Comparison of ENCODE assay signal across 31 mouse cellular contexts in the genomic region with DNA sequence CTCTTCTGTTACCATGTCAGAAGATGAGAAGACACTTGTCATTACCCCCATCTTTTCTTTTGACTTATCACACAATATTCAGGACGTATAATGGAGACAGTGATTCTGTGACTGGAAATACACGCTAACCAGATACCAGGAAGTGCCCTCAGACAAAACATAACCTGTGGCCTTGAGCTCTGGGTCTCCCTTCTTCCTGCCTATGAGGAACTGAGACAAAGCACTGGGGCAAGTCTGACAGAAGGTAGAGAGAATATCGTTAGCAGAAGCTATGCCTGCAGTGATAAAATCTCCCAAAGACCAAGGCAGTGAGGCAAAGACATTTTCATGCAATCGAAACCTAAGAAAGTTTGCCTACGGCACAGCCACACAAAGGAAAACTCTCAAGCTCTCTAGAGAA. TPM values are rescaled to one million over a fixed set of nuclear protein-coding genes. Genes with fewer than 3 reads are reported as not detected.
A peak's percentile ranks its signal among the peaks of the same experiment; 100 is the strongest.
DNase-seq lines count a peak whose midpoint lies in the region; ATAC-seq and TF ChIP-seq lines count a peak whose summit lies in the region.
"Had no signal": no experiment of that assay in that cellular context is flagged by ENCODE, and none has a peak within 500 bp of the region (broad histone marks: within the 10 kb centered on the region; RNA-seq: fewer than 3 reads in every experiment).

No protein-coding gene starts in this region.

- no peak overlapping the region for H3K4me3 ChIP-seq in intestine, postnatal 0 days (ENCODE audit: low read depth, low read length)
- no peak overlapping the region for H3K4me3 ChIP-seq in intestine, embryonic 16.5 days (ENCODE audit: low read length)
- no peak overlapping the region for H3K4me3 ChIP-seq in stomach, embryonic 14.5 days (ENCODE audit: low read depth, low read length)
- no peak overlapping the region for H3K4me3 ChIP-seq in cerebellum, adult 2 months (replicated peaks; ENCODE audit: insufficient read depth, low read depth, low read length)
- no peak overlapping the region for H3K4me3 ChIP-seq in heart, embryonic 10.5 days
- H3K4me3 ChIP-seq: embryonic facial prominence, embryonic 10.5 days; heart, adult 2 months; hindbrain, embryonic 10.5 days; left cerebral cortex, adult 2 months; midbrain, embryonic 15.5 days; myocyte; neural tube, embryonic 15.5 days had no signal

- WGBS in intestine, postnatal 0 days = 66% methylated on average over 5 of the region's 5 CpGs
- WGBS in intestine, embryonic 16.5 days = 70% methylated on average over 5 of the region's 5 CpGs
- WGBS in stomach, embryonic 14.5 days = 77% methylated on average over 5 of the region's 5 CpGs
- WGBS in cerebellum, adult 2 months = 91% methylated on average over 5 of the region's 5 CpGs
- WGBS in heart, embryonic 10.5 days = 81% methylated on average over 5 of the region's 5 CpGs

- H3K9ac ChIP-seq in intestine, postnatal 0 days (ENCODE audit: low read depth, low read length) = no peak overlapping the region
- H3K9ac ChIP-seq in intestine, embryonic 16.5 days (ENCODE audit: low read depth, low read length) = no peak overlapping the region
- no peak overlapping the region for H3K9ac ChIP-seq in stomach, embryonic 14.5 days (replicated peaks; ENCODE audit: low read depth, low read length)
- H3K9ac ChIP-seq: midbrain, embryonic 15.5 days; neural tube, embryonic 15.5 days had no signal

- DNase-seq in A20 (ENCODE audit: low read depth, low spot score) = peak; percentile 68
- DNase-seq in cerebellum, adult 2 months = no peak
- DNase-seq in cerebellum, postnatal 4 days (ENCODE audit: low spot score in 2 of 2) = no peak
- no peak for DNase-seq in heart, embryonic 10.5 days (ENCODE audit: low spot score)
- DNase-seq: adrenal gland, postnatal 14 days; cerebellum, postnatal 14 days; gastrocnemius, postnatal 14 days; heart, adult 2 months; kidney, adult 8-10 months; kidney, postnatal 14 days; lung, adult 2 months; right cerebral cortex, postnatal 14 days; thymus, postnatal 4 days had no signal

- no peaks in the 10 kb centered on the region for H3K4me1 ChIP-seq in intestine, postnatal 0 days (replicated peaks; ENCODE audit: control insufficient read depth, insufficient read depth, low read length)
- H3K4me1 ChIP-seq in intestine, embryonic 16.5 days (ENCODE audit: control insufficient read depth, insufficient read depth, low read length) = 0 out of 2 replicates have a peak, but pooled peaks cover 2% of the 10 kb centered on the region
- no peaks in the 10 kb centered on the region for H3K4me1 ChIP-seq in stomach, embryonic 14.5 days (ENCODE audit: control insufficient read depth, insufficient read depth, low read length)
- H3K4me1 ChIP-seq in cerebellum, adult 2 months (ENCODE audit: control insufficient read depth, insufficient read depth, low read length) = no peaks in the 10 kb centered on the region
- H3K4me1 ChIP-seq in heart, embryonic 10.5 days = no peaks in the 10 kb centered on the region
- H3K4me1 ChIP-seq: embryonic facial prominence, embryonic 10.5 days; hindbrain, embryonic 10.5 days; midbrain, embryonic 15.5 days; neural tube, embryonic 15.5 days had no signal

- no peak for TF ChIP-seq CTCF in intestine, postnatal 0 days (IDR thresholded peaks at IDR 0.05; ENCODE audit: low read depth)
- no peak for TF ChIP-seq CTCF in cerebellum, adult 2 months (IDR thresholded peaks at IDR 0.05; ENCODE audit: borderline replicate concordance, insufficient read depth, low read depth, low read length)

- H3K36me3 ChIP-seq in intestine, postnatal 0 days (ENCODE audit: control insufficient read depth, insufficient read depth) = peaks cover 52% of the 10 kb centered on the region
- no peaks in the 10 kb centered on the region for H3K36me3 ChIP-seq in intestine, embryonic 16.5 days (ENCODE audit: control insufficient read depth, insufficient read depth, low read length)
- H3K36me3 ChIP-seq in stomach, embryonic 14.5 days (ENCODE audit: control insufficient read depth, insufficient read depth, low read length) = peaks cover 3% of the 10 kb centered on the region; the same call in 1 of the 2 replicates
- peaks cover 37% of the 10 kb centered on the region for H3K36me3 ChIP-seq in heart, embryonic 10.5 days

- H3K27me3 ChIP-seq in intestine, postnatal 0 days (replicated peaks; ENCODE audit: control insufficient read depth, insufficient read depth, low read length) = no peaks in the 10 kb centered on the region
- no peaks in the 10 kb centered on the region for H3K27me3 ChIP-seq in intestine, embryonic 16.5 days (replicated peaks; ENCODE audit: control insufficient read depth, insufficient read depth, low read length)
- no peaks in the 10 kb centered on the region for H3K27me3 ChIP-seq in stomach, embryonic 14.5 days (ENCODE audit: control insufficient read depth, insufficient read depth, low read length)
- no peaks in the 10 kb centered on the region for H3K27me3 ChIP-seq in cerebellum, adult 2 months (ENCODE audit: control insufficient read depth, insufficient read depth, low read length)
- H3K27me3 ChIP-seq in heart, embryonic 10.5 days (ENCODE audit: insufficient read depth, poor library complexity, severe bottlenecking) = no peaks in the 10 kb centered on the region
- H3K27me3 ChIP-seq: midbrain, embryonic 15.5 days; neural tube, embryonic 15.5 days; Patski had no signal

- no peak overlapping the region for H3K4me2 ChIP-seq in intestine, postnatal 0 days (replicated peaks; ENCODE audit: low read depth)
- no peak overlapping the region for H3K4me2 ChIP-seq in intestine, embryonic 16.5 days (ENCODE audit: low read depth, low read length)
- no peak overlapping the region for H3K4me2 ChIP-seq in stomach, embryonic 14.5 days (replicated peaks; ENCODE audit: low read depth, low read length)
- H3K4me2 ChIP-seq: liver, embryonic 11.5 days; midbrain, embryonic 15.5 days; neural tube, embryonic 15.5 days had no signal

- H3K9me3 ChIP-seq in intestine, postnatal 0 days (ENCODE audit: control insufficient read depth) = no peaks in the 10 kb centered on the region
- no peaks in the 10 kb centered on the region for H3K9me3 ChIP-seq in intestine, embryonic 16.5 days (ENCODE audit: control insufficient read depth, low read length)
- no peaks in the 10 kb centered on the region for H3K9me3 ChIP-seq in stomach, embryonic 14.5 days (ENCODE audit: control insufficient read depth, low read depth, low read length)
- H3K9me3 ChIP-seq in heart, embryonic 10.5 days = no peaks in the 10 kb centered on the region
- H3K9me3 ChIP-seq: embryonic facial prominence, embryonic 10.5 days; hindbrain, embryonic 10.5 days; midbrain, embryonic 15.5 days; neural tube, embryonic 15.5 days had no signal

- H3K27ac ChIP-seq in intestine, postnatal 0 days (ENCODE audit: low read depth, low read length) = peak overlapping the region; percentile 24
- H3K27ac ChIP-seq in intestine, embryonic 16.5 days (ENCODE audit: low read length) = no peak overlapping the region
- peak overlapping the region; percentile 33; the same call in 1 of the 2 replicates for H3K27ac ChIP-seq in stomach, embryonic 14.5 days (ENCODE audit: low read length)
- H3K27ac ChIP-seq in cerebellum, adult 2 months (ENCODE audit: insufficient read depth, low read length) = no peak overlapping the region
- H3K27ac ChIP-seq in heart, embryonic 10.5 days = no peak overlapping the region
- H3K27ac ChIP-seq: embryonic facial prominence, embryonic 10.5 days; heart, adult 2 months; hindbrain, embryonic 10.5 days; hindbrain, postnatal 0 days; left cerebral cortex, adult 2 months; midbrain, embryonic 15.5 days; neural tube, embryonic 15.5 days had no signal

- TF ChIP-seq POLR2A in cerebellum, adult 2 months (IDR thresholded peaks at IDR 0.05; ENCODE audit: borderline replicate concordance, insufficient read depth, low read length) = no peak

- ATAC-seq in intestine, postnatal 0 days = no peak
- no peak for ATAC-seq in intestine, embryonic 16.5 days
- ATAC-seq in activated CD4-positive, CD25-positive, alpha-beta regulatory T cell, adult 4 months = peak; percentile 14
- ATAC-seq in stomach, embryonic 14.5 days (ENCODE audit: insufficient number of reproducible peaks, insufficient read depth, low FRiP score, low read depth) = no peak
- ATAC-seq: hindbrain, postnatal 0 days; midbrain, embryonic 15.5 days; Patski had no signal

RNA-seq across cellular contexts. Expression of a gene that starts 8.7 kb away (rescaled TPM):
- polyA plus RNA-seq in intestine, postnatal 0 days (2015; fragmentation: Nextera tagmentation; extraction: Ambion mirVana) = 60.0 and 61.6 TPM in 2 replicates
- polyA plus RNA-seq in intestine, embryonic 16.5 days (2015; fragmentation: Nextera tagmentation; extraction: Ambion mirVana) = 85.7 and 94.6 TPM in 2 replicates
- polyA plus RNA-seq in activated CD4-positive, CD25-positive, alpha-beta regulatory T cell, adult 4 months (2017; shearing (Covaris generic)) = 10 to 100 TPM; 39.9 to 45.0 TPM
- polyA plus RNA-seq in stomach, embryonic 14.5 days (2014; fragmentation: Nextera tagmentation; extraction: Ambion mirVana) = 41.6 and 50.2 TPM in 2 replicates
- 52.9 and 53.4 TPM in 2 replicates for polyA plus RNA-seq in cerebellum, adult 2 months (2012; rRNA removed)
- 31.5 and 34.4 TPM in 2 replicates for polyA plus RNA-seq in heart, embryonic 10.5 days (2016; fragmentation: Nextera tagmentation; extraction: Ambion mirVana)

RNA-seq across cellular contexts. Expression of a gene that starts 15.1 kb away (rescaled TPM):
- polyA plus RNA-seq in intestine, postnatal 0 days (2015; fragmentation: Nextera tagmentation; extraction: Ambion mirVana) = not detected in 2 replicates
- not detected in 2 replicates for polyA plus RNA-seq in intestine, embryonic 16.5 days (2015; fragmentation: Nextera tagmentation; extraction: Ambion mirVana)
- polyA plus RNA-seq in activated CD4-positive, CD25-positive, alpha-beta regulatory T cell, adult 4 months (2017; shearing (Covaris generic)) = not detected
- not detected in 2 replicates for polyA plus RNA-seq in stomach, embryonic 14.5 days (2014; fragmentation: Nextera tagmentation; extraction: Ambion mirVana)
- not detected in 2 replicates for polyA plus RNA-seq in cerebellum, adult 2 months (2012; rRNA removed)
- not detected in 2 replicates for polyA plus RNA-seq in heart, embryonic 10.5 days (2016; fragmentation: Nextera tagmentation; extraction: Ambion mirVana)
- polyA plus RNA-seq: brain, embryonic 14.5 days; embryonic facial prominence, embryonic 10.5 days; forebrain, embryonic 11.5 days; frontal cortex, adult 2 months; heart, adult 2 months; heart, postnatal 0 days; hindbrain, embryonic 10.5 days; hindbrain, postnatal 0 days; limb, embryonic 11.5 days; liver, embryonic 11.5 days; lung, adult 2 months; midbrain, embryonic 15.5 days; myocyte; neural tube, embryonic 15.5 days; Patski had no signal

RNA-seq across cellular contexts. Expression of a gene that starts 28.4 kb away (rescaled TPM):
- polyA plus RNA-seq in intestine, postnatal 0 days (2015; fragmentation: Nextera tagmentation; extraction: Ambion mirVana) = 64.8 and 67.5 TPM in 2 replicates
- 99.3 and 103 TPM in 2 replicates for polyA plus RNA-seq in intestine, embryonic 16.5 days (2015; fragmentation: Nextera tagmentation; extraction: Ambion mirVana)
- 10 to 100 TPM; 55.4 to 66.2 TPM for polyA plus RNA-seq in activated CD4-positive, CD25-positive, alpha-beta regulatory T cell, adult 4 months (2017; shearing (Covaris generic))
- 137 and 140 TPM in 2 replicates for polyA plus RNA-seq in stomach, embryonic 14.5 days (2014; fragmentation: Nextera tagmentation; extraction: Ambion mirVana)
- polyA plus RNA-seq in cerebellum, adult 2 months (2012; rRNA removed) = 223 and 236 TPM in 2 replicates
- polyA plus RNA-seq in heart, embryonic 10.5 days (2016; fragmentation: Nextera tagmentation; extraction: Ambion mirVana) = 101 and 107 TPM in 2 replicates

RNA-seq across cellular contexts. Expression of a gene that starts 30.3 kb away (rescaled TPM):
- 8.0 and 8.3 TPM in 2 replicates for polyA plus RNA-seq in intestine, postnatal 0 days (2015; fragmentation: Nextera tagmentation; extraction: Ambion mirVana)
- polyA plus RNA-seq in intestine, embryonic 16.5 days (2015; fragmentation: Nextera tagmentation; extraction: Ambion mirVana) = 20.4 and 20.8 TPM in 2 replicates
- not detected for polyA plus RNA-seq in activated CD4-positive, CD25-positive, alpha-beta regulatory T cell, adult 4 months (2017; shearing (Covaris generic))
- polyA plus RNA-seq in stomach, embryonic 14.5 days (2014; fragmentation: Nextera tagmentation; extraction: Ambion mirVana) = 14.7 and 15.3 TPM in 2 replicates
- 1.9 TPM in 2 replicates for polyA plus RNA-seq in cerebellum, adult 2 months (2012; rRNA removed)
- polyA plus RNA-seq in heart, embryonic 10.5 days (2016; fragmentation: Nextera tagmentation; extraction: Ambion mirVana) = 5.3 and 6.6 TPM in 2 replicates

RNA-seq across cellular contexts. Expression of a gene that starts 54.6 kb away (rescaled TPM):
- 0.17 and 0.22 TPM in 2 replicates for polyA plus RNA-seq in intestine, postnatal 0 days (2015; fragmentation: Nextera tagmentation; extraction: Ambion mirVana)
- 0.18 and 0.21 TPM in 2 replicates for polyA plus RNA-seq in intestine, embryonic 16.5 days (2015; fragmentation: Nextera tagmentation; extraction: Ambion mirVana)
- polyA plus RNA-seq in activated CD4-positive, CD25-positive, alpha-beta regulatory T cell, adult 4 months (2017; shearing (Covaris generic)) = under 1 TPM in 1 of 2 experiments, not detected in 1; 0.11 TPM
- 0.25 and 0.51 TPM in 2 replicates for polyA plus RNA-seq in stomach, embryonic 14.5 days (2014; fragmentation: Nextera tagmentation; extraction: Ambion mirVana)
- polyA plus RNA-seq in cerebellum, adult 2 months (2012; rRNA removed) = 153 and 190 TPM in 2 replicates
- 0.06 TPM in 1 of 2 replicates, not detected in the other for polyA plus RNA-seq in heart, embryonic 10.5 days (2016; fragmentation: Nextera tagmentation; extraction: Ambion mirVana)
- polyA plus RNA-seq: heart, adult 2 months; limb, embryonic 11.5 days; liver, embryonic 11.5 days had no signal

Comparison
In these comparisons a context has a peak if more than half of its experiments do, and no peak if none do; other contexts are left out.
1. H3K27ac ChIP-seq: peak in intestine, postnatal 0 days (single experiment) and stomach, embryonic 14.5 days (single experiment); none in intestine, embryonic 16.5 days (single experiment), cerebellum, adult 2 months (single experiment) and heart, embryonic 10.5 days (single experiment).